Mouse (Mus musculus): ENCODE measurements at regions not wholly inside any gene's neighbourhood (a gene's known extent, or its start where the extent isn't known, plus 50 kb on each side); places are given as distances from the start of the nearest gene placed in this dataset.

GRCm38 (mm10) chr7:114912109-114912508 lies 168.6 kb downstream of the Insc start:
- no peak for DNase-seq

GRCm38 (mm10) chr7:114922155-114922554 lies 178.7 kb downstream of the Insc start:
- DNase-seq: peak; percentile 86

GRCm38 (mm10) chr7:114933861-114934260 lies 190.4 kb downstream of the Insc start:
- DNase-seq: no peak

GRCm38 (mm10) chr7:114950759-114951158 lies 207.3 kb downstream of the Insc start:
- DNase-seq: no peak

GRCm38 (mm10) chr7:114963206-114963605 lies 219.7 kb downstream of the Insc start:
- DNase-seq: no peak

- no peak for DNase-seq
These were observed 222.4 kb downstream of the Insc start for GRCm38 (mm10) chr7:114965923-114966322.

GRCm38 (mm10) chr7:114986481-114986880 lies 243.0 kb downstream of the Insc start:
- DNase-seq: no peak

GRCm38 (mm10) chr7:114991255-114991654 lies 247.8 kb downstream of the Insc start:
- peak; percentile 64 for DNase-seq

- peak; percentile 52 for DNase-seq
These were observed 248.9 kb downstream of the Insc start for GRCm38 (mm10) chr7:114992440-114992839.

GRCm38 (mm10) chr7:115000796-115001524 lies 257.5 kb downstream of the Insc start:
- peak; percentile 31 for DNase-seq

- no peak for DNase-seq
These were observed 270.9 kb downstream of the Insc start for GRCm38 (mm10) chr7:115014253-115014998.

- DNase-seq: no peak
These were observed 276.0 kb downstream of the Insc start for GRCm38 (mm10) chr7:115019369-115019958.

- no peak for DNase-seq
These were observed 276.5 kb downstream of the Insc start for GRCm38 (mm10) chr7:115020023-115020422.

GRCm38 (mm10) chr7:115025803-115026202 lies 282.3 kb downstream of the Insc start:
- DNase-seq: no peak

- DNase-seq: no peak
These were observed 284.2 kb downstream of the Insc start for GRCm38 (mm10) chr7:115027685-115028084.

GRCm38 (mm10) chr7:115033987-115034386 lies 290.5 kb downstream of the Insc start:
- DNase-seq: no peak

GRCm38 (mm10) chr7:115055527-115055926 lies 312.0 kb downstream of the Insc start:
- peak; percentile 6 for DNase-seq

- DNase-seq: no peak
These were observed 313.6 kb downstream of the Insc start for GRCm38 (mm10) chr7:115056992-115057645.

- DNase-seq: no peak
These were observed 314.2 kb downstream of the Insc start for GRCm38 (mm10) chr7:115057736-115058135.

GRCm38 (mm10) chr7:115060171-115060570 lies 316.7 kb downstream of the Insc start:
- no peak for DNase-seq

GRCm38 (mm10) chr7:115062817-115063216 lies 319.3 kb downstream of the Insc start:
- DNase-seq: no peak

- DNase-seq: no peak
These were observed 324.1 kb downstream of the Insc start for GRCm38 (mm10) chr7:115067641-115068040.

GRCm38 (mm10) chr7:115073406-115073805 lies 329.9 kb downstream of the Insc start:
- DNase-seq: no peak
